ENCODE assay signal across 11 mouse cellular contexts in the genomic region with DNA sequence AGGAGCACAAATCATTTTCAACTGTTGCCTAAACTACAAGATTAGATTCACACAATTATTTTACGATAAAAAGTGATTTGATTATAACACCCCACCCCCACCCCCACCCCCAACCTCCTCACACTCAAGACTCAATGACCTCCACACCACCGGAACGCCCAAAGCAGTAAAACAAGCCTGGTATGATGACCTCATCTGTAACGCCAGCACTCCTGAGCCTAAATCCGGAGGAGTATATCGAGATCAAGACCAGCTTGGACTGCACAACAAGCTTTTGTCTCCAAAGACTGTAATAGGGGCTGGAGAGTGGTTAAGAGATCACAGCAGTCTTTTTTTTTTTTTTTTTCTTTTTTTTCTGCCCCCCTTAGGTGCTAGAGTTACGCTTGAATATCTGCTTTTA. TPM values are rescaled to one million over a fixed set of nuclear protein-coding genes. Genes with fewer than 3 reads are reported as not detected.
DNase-seq lines count a peak whose midpoint lies in the region; ATAC-seq and TF ChIP-seq lines count a peak whose summit lies in the region.
"Had no signal": no experiment of that assay in that cellular context is flagged by ENCODE, and none has a peak within 500 bp of the region (broad histone marks: within the 10 kb centered on the region; RNA-seq: fewer than 3 reads in every experiment).

No protein-coding gene starts in this region.

- DNase-seq in heart, adult 18-20 months: no peak
- no peak for DNase-seq in liver, embryonic 13.5 days
- no peak for DNase-seq in spleen, adult 18-20 months
- DNase-seq in ovary, postnatal 10 days (ENCODE audit: low spot score): no peak
- no peak for DNase-seq in gastrocnemius, adult 18-20 months (ENCODE audit: low spot score)
- DNase-seq: cerebellum, adult 11-12 months had no signal

- no peak for TF ChIP-seq EP300 in ES-Bruce4 (IDR thresholded peaks at IDR 0.05; ENCODE audit: insufficient read depth, low read depth, low read length)

- no peaks in the 10 kb centered on the region for H3K36me3 ChIP-seq in heart, embryonic 12.5 days
- no peaks in the 10 kb centered on the region for H3K36me3 ChIP-seq in ES-Bruce4 (ENCODE audit: control insufficient read depth, insufficient read depth, low read length, poor library complexity, severe bottlenecking)
- no peaks in the 10 kb centered on the region for H3K36me3 ChIP-seq in forebrain, embryonic 13.5 days (ENCODE audit: poor library complexity, severe bottlenecking)
- H3K36me3 ChIP-seq in liver, embryonic 13.5 days: no peaks in the 10 kb centered on the region

- no peaks in the 10 kb centered on the region for H3K9me3 ChIP-seq in heart, embryonic 12.5 days (replicated peaks)
- no peaks in the 10 kb centered on the region for H3K9me3 ChIP-seq in ES-Bruce4 (replicated peaks; ENCODE audit: control insufficient read depth, insufficient read depth, low read length, poor library complexity, severe bottlenecking)
- H3K9me3 ChIP-seq in forebrain, embryonic 13.5 days (replicated peaks): no peaks in the 10 kb centered on the region
- H3K9me3 ChIP-seq in liver, embryonic 13.5 days (replicated peaks): no peaks in the 10 kb centered on the region

- TF ChIP-seq CTCF in ES-Bruce4 (IDR thresholded peaks at IDR 0.05; ENCODE audit: low read depth, low read length): no peak

- peak overlapping the region; percentile 50 for H3K4me2 ChIP-seq in heart, embryonic 12.5 days
- peak overlapping the region; percentile 30 for H3K4me2 ChIP-seq in forebrain, embryonic 13.5 days
- peak overlapping the region; percentile 72 for H3K4me2 ChIP-seq in liver, embryonic 13.5 days

- ATAC-seq in heart, embryonic 12.5 days (ENCODE audit: insufficient number of reproducible peaks, low FRiP score): no peak
- ATAC-seq in forebrain, embryonic 13.5 days: no peak
- no peak for ATAC-seq in liver, embryonic 13.5 days (ENCODE audit: low read depth)

- TF ChIP-seq POLR2A in ES-Bruce4 (IDR thresholded peaks at IDR 0.05; ENCODE audit: insufficient read depth, low read length): no peak

- H3K4me3 ChIP-seq in heart, embryonic 12.5 days: peak overlapping the region; percentile 46
- peak overlapping the region; percentile 98 for H3K4me3 ChIP-seq in ES-Bruce4 (ENCODE audit: low read depth, low read length)
- no peak overlapping the region for H3K4me3 ChIP-seq in forebrain, embryonic 13.5 days
- H3K4me3 ChIP-seq in liver, embryonic 13.5 days (replicated peaks): peak overlapping the region; percentile 56

- 0 out of 2 replicates have a peak, but pooled peaks cover 4% of the 10 kb centered on the region for H3K4me1 ChIP-seq in heart, embryonic 12.5 days (replicated peaks)
- no peaks in the 10 kb centered on the region for H3K4me1 ChIP-seq in ES-Bruce4 (ENCODE audit: control insufficient read depth, insufficient read depth, low read length)
- peaks cover 2% of the 10 kb centered on the region; the same call in 1 of the 2 replicates for H3K4me1 ChIP-seq in forebrain, embryonic 13.5 days
- H3K4me1 ChIP-seq in liver, embryonic 13.5 days (replicated peaks): peaks cover 51% of the 10 kb centered on the region

- H3K27me3 ChIP-seq in heart, embryonic 12.5 days (replicated peaks): no peaks in the 10 kb centered on the region
- no peaks in the 10 kb centered on the region for H3K27me3 ChIP-seq in ES-Bruce4 (ENCODE audit: control insufficient read depth, insufficient read depth, low read length, poor library complexity, severe bottlenecking)
- H3K27me3 ChIP-seq in forebrain, embryonic 13.5 days: peaks cover 14% of the 10 kb centered on the region; the same call in 1 of the 2 replicates
- H3K27me3 ChIP-seq in liver, embryonic 13.5 days: no peaks in the 10 kb centered on the region

- WGBS in heart, embryonic 12.5 days: 4% methylated on average over 7 of the region's 7 CpGs
- 4% methylated on average over 7 of the region's 7 CpGs for WGBS in forebrain, embryonic 13.5 days
- under 1% methylated on average over 7 of the region's 7 CpGs for WGBS in liver, embryonic 13.5 days (ENCODE audit: insufficient replicate concordance)

- no peak overlapping the region for H3K9ac ChIP-seq in heart, embryonic 12.5 days
- peak overlapping the region; percentile 78 for H3K9ac ChIP-seq in ES-Bruce4 (ENCODE audit: low read depth, poor library complexity, severe bottlenecking)
- H3K9ac ChIP-seq in forebrain, embryonic 13.5 days: no peak overlapping the region
- peak overlapping the region; percentile 64 for H3K9ac ChIP-seq in liver, embryonic 13.5 days

- no peak overlapping the region for H3K27ac ChIP-seq in heart, embryonic 12.5 days (ENCODE audit: poor library complexity, severe bottlenecking)
- no peak overlapping the region; the same call in 1 of the 2 replicates for H3K27ac ChIP-seq in ES-Bruce4 (ENCODE audit: insufficient read depth, low read length)
- no peak overlapping the region for H3K27ac ChIP-seq in forebrain, embryonic 13.5 days
- H3K27ac ChIP-seq in liver, embryonic 13.5 days: peak overlapping the region; percentile 14; the same call in 1 of the 2 replicates

RNA-seq across cellular contexts. Expression of a gene that starts 9.1 kb away (rescaled TPM):
- 7.5 and 8.3 TPM in 2 replicates for polyA plus RNA-seq in heart, embryonic 12.5 days (2016; fragmentation: Nextera tagmentation; extraction: Ambion mirVana)
- total RNA-seq in heart, adult 18-20 months (2021): 1 to 10 TPM in 1 of 2 experiments, under 1 TPM in 1; 0.67 to 1.3 TPM
- polyA plus RNA-seq in ES-Bruce4 (2011; ENCODE audit: insufficient read depth, insufficient read length, low read depth, missing spikeins): 8.1 and 11.5 TPM in 2 replicates
- polyA plus RNA-seq in forebrain, embryonic 13.5 days (2015; fragmentation: Nextera tagmentation; extraction: Ambion mirVana): 25.4 and 29.2 TPM in 2 replicates
- 0.89 and 1.0 TPM in 2 replicates for polyA plus RNA-seq in liver, embryonic 13.5 days (2015; fragmentation: Nextera tagmentation; extraction: Ambion mirVana)
- under 1 TPM; 0.48 to 0.69 TPM for total RNA-seq in gastrocnemius, adult 18-20 months (2021)

RNA-seq across cellular contexts. Expression of a gene that starts 45.2 kb away (rescaled TPM):
- 0.13 and 0.14 TPM in 2 replicates for polyA plus RNA-seq in heart, embryonic 12.5 days (2016; fragmentation: Nextera tagmentation; extraction: Ambion mirVana)
- total RNA-seq in heart, adult 18-20 months (2021): not detected
- polyA plus RNA-seq in ES-Bruce4 (2011; ENCODE audit: insufficient read depth, insufficient read length, low read depth, missing spikeins): not detected in 2 replicates
- polyA plus RNA-seq in forebrain, embryonic 13.5 days (2015; fragmentation: Nextera tagmentation; extraction: Ambion mirVana): 0.09 TPM in 1 of 2 replicates, not detected in the other
- polyA plus RNA-seq in liver, embryonic 13.5 days (2015; fragmentation: Nextera tagmentation; extraction: Ambion mirVana): not detected in 2 replicates
- total RNA-seq in gastrocnemius, adult 18-20 months (2021): not detected
- total RNA-seq: neutrophil, adult 5-6 weeks had no signal
- polyA plus RNA-seq: CD4-positive, CD25-positive, alpha-beta regulatory T cell, adult 4 months had no signal

Comparison
In these comparisons a context has a peak if more than half of its experiments do, and no peak if none do; other contexts are left out.
1. H3K9ac ChIP-seq: peak in ES-Bruce4 (single experiment) and liver, embryonic 13.5 days (single experiment); none in heart, embryonic 12.5 days (single experiment) and forebrain, embryonic 13.5 days (single experiment).
2. Peak in every context shown above with its lines, with median percentiles within 50 percentile points of each other: H3K4me2 ChIP-seq.